Mouse (Mus musculus) frontal cortex, postnatal 14 days (tissue): ENCODE results near the gene Ctns.

ENCODE experiments used
- DNase-seq, 2 experiments: peaks; one replicate each; pipeline ENCODE4 v3.0.0; 2022; ENCODE audit warnings: low spot score in 2 of 2

The Ctns gene

GRCm38 (mm10) chr11:73144261-73144681, 54.6 kb downstream of the Ctns start:
- no peak for DNase-seq

DNA sequence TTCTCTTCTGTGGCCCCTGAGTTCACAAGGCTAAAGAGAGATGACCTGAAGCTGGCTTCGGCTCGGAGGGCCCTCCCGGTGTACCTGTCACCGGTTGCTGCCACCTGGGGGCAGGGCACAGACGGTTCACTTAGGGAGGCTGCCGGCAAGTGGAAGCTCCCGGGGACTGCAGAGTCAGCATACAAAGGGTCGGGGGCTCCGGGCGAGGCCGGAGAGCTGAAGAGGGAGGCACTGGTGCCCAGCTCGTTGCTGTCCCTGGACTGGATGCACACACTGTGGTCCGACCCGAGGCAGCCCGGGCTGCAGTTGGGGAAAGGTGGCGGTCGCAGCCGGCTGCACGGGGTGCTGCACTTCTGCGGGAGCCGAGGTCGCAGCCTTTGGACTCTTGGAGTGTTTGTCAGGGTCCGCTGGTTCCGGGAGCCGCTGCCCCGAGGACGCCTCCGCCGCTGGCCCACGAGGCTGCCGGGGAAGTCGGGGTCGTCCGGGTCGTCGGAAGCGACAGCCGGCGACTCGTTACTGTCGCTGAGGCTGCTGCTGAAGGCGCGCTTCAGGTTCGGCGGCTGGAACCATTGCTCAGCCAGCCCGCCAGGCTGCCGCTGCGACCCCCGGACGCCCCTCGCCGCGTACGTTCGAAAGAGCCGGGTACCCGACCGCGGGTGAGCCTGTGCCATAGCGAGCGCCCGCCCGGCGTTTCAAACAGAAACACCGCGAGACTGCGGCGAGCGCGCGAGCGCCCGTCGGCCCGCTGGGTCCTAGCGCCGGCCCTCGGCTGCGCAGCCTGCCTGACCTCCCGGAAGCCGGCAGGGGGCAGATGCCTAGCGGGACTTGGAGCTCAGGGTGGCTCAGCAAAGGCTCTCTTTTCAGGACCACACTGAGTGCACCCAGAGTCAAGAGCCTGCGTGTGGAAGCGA, 61.0 kb downstream of the Ctns start, which contains the start of gene Haspin:
TSS of gene Haspin (minus strand) at position 704 of the 911 bp plus-strand sequence.
- peak; percentile 74 to 82 for DNase-seq

- DNase-seq = no peak
Measured at GRCm38 (mm10) chr11:73137116-73137515, 61.7 kb downstream of the Ctns start.

GRCm38 (mm10) chr11:73136587-73136986, 62.3 kb downstream of the Ctns start:
- DNase-seq = no peak

- no peak for DNase-seq
Measured at GRCm38 (mm10) chr11:73134222-73134621, 64.6 kb downstream of the Ctns start.
